Mouse (Mus musculus) liver, postnatal 0 days (tissue): Measurements from ENCODE around the gene Lpar2.

ENCODE experiments used
- CTCF ChIP-seq: sonication (generic); IDR thresholded peaks from 2 replicates; pipeline ENCODE4 v1.5.1; 2016; ENCODE audit warnings: antibody characterized with exemption, low read depth
- EP300 ChIP-seq: IDR thresholded peaks from 2 replicates; pipeline ENCODE4 v1.6.1; 2016; ENCODE audit warnings: antibody characterized with exemption, low read depth, mild to moderate bottlenecking

GRCm38 (mm10) chr8:69877396-69877795, 55.2 kb downstream of the Lpar2 start:
- TF ChIP-seq CTCF (no peak), EP300 (no peak)
